Mouse (Mus musculus): ENCODE measurements around the gene Fars2.

DNA sequence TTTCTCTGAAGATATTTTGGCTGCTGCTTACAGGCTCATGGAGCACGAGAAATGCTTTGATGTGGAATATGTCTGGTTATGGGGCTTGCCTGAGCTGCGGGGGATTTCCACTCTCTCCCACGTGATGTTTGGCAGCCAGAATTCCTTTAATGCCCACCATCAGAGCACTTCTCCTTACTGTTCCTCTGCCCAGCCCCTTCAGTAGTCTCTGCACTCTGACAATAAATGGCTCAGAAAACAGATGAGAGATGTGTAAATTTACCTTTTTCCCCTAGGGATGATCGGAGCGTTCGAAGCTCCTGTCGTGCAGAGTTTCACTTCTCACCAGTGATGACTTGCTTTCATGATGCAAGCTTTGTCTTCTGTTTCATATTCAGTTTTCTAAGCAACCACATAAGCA lies 331.4 kb downstream of the Fars2 start:
- TF ChIP-seq POLR2A (IDR thresholded peaks at IDR 0.05; ENCODE audit: borderline replicate concordance, extremely low read depth, low read depth, low read length), result no peak
- no peak for TF ChIP-seq CTCF (IDR thresholded peaks at IDR 0.05; ENCODE audit: insufficient read depth, low read length)
